In genomic region chr2:134545116-134545515, GRCm38 (mm10) we compare ENCODE assay signal across 29 mouse cellular contexts. TPM values are rescaled to one million over a fixed set of nuclear protein-coding genes. Genes with fewer than 3 reads are reported as not detected.
DNase-seq lines count a peak whose midpoint lies in the region; ATAC-seq and TF ChIP-seq lines count a peak whose summit lies in the region.
"Had no signal": no experiment of that assay in that cellular context is flagged by ENCODE, and none has a peak within 500 bp of the region (broad histone marks: within the 10 kb centered on the region; RNA-seq: fewer than 3 reads in every experiment).

No protein-coding gene starts in this region.

- no peaks in the 10 kb centered on the region for H3K79me2 ChIP-seq in myocyte (ENCODE audit: control insufficient read depth, insufficient read depth)

- no peak overlapping the region for H3K4me3 ChIP-seq in myocyte
- H3K4me3 ChIP-seq: forebrain, embryonic 12.5 days; heart, embryonic 10.5 days; hindbrain, embryonic 12.5 days; intestine, embryonic 15.5 days; midbrain, embryonic 10.5 days; midbrain, embryonic 15.5 days; stomach, embryonic 15.5 days had no signal

- no peak for DNase-seq in frontal cortex, postnatal 14 days (ENCODE audit: low spot score in 2 of 2)
- DNase-seq in 416B (ENCODE audit: low read depth): peak; percentile 87
- peak; percentile 47 for DNase-seq in brain, adult 2 months (ENCODE audit: low read depth, low spot score)
- no peak for DNase-seq in kidney, postnatal 10 days
- DNase-seq in spleen, postnatal 36 days (ENCODE audit: low spot score in 2 of 2): no peak
- DNase-seq: cerebellum, adult 11-12 months; cerebellum, postnatal 10 days; forebrain, postnatal 0 days; gastrocnemius, postnatal 14 days; heart, adult 11 months; heart, postnatal 36 days; kidney, adult 2 months; kidney, postnatal 4 days; lung, embryonic 14.5 days; lung, postnatal 14 days had no signal

- no peaks in the 10 kb centered on the region for H3K27me3 ChIP-seq in myocyte (ENCODE audit: control insufficient read depth, insufficient read depth, insufficient read length)
- H3K27me3 ChIP-seq: forebrain, embryonic 12.5 days; hindbrain, embryonic 12.5 days; intestine, embryonic 15.5 days; midbrain, embryonic 15.5 days; stomach, embryonic 15.5 days had no signal

- peak overlapping the region; percentile 70 for H3K4me2 ChIP-seq in myocyte (ENCODE audit: low read depth)
- H3K4me2 ChIP-seq: forebrain, embryonic 12.5 days; hindbrain, embryonic 12.5 days; intestine, embryonic 15.5 days; lung, embryonic 14.5 days; midbrain, embryonic 15.5 days; stomach, embryonic 15.5 days had no signal

- H3ac ChIP-seq in myocyte (ENCODE audit: control insufficient read depth, insufficient read length): no peak overlapping the region

- no peaks in the 10 kb centered on the region for H3K36me3 ChIP-seq in myocyte (ENCODE audit: control insufficient read depth, insufficient read depth)
- H3K36me3 ChIP-seq: forebrain, embryonic 12.5 days; heart, embryonic 10.5 days; hindbrain, embryonic 12.5 days; intestine, embryonic 15.5 days; midbrain, embryonic 10.5 days; midbrain, embryonic 15.5 days; stomach, embryonic 15.5 days had no signal

- TF ChIP-seq POLR2A in myocyte (IDR thresholded peaks at IDR 0.05; ENCODE audit: insufficient read length, low read depth): no peak

- ATAC-seq in frontal cortex, adult (ENCODE audit: low TSS enrichment): peak; percentile 82
- ATAC-seq: forebrain, postnatal 0 days; hindbrain, postnatal 0 days; intestine, embryonic 15.5 days; midbrain, embryonic 15.5 days had no signal

TF ChIP-seq in myocyte, 11 proteins besides CTCF, POLR2A, EP300 and RAD21:
- TF ChIP-seq E2F4 (IDR thresholded peaks at IDR 0.05; ENCODE audit: insufficient read depth) (no peak), TCF3 (IDR thresholded peaks at IDR 0.05; ENCODE audit: insufficient read length, low read depth) (no peak), TCF12 (IDR thresholded peaks at IDR 0.05; ENCODE audit: insufficient read depth, poor library complexity, severe bottlenecking) (no peak), USF1 (IDR thresholded peaks at IDR 0.05; ENCODE audit: low read depth) (no peak), MAX (IDR thresholded peaks at IDR 0.05; ENCODE audit: low read depth) (no peak), CEBPB (IDR thresholded peaks at IDR 0.05; ENCODE audit: insufficient read depth, poor library complexity, severe bottlenecking) (no peak)

RNA-seq across cellular contexts. Expression of gene Hao1, which starts 9.1 kb away (rescaled TPM):
- 0.13 TPM for polyA plus RNA-seq in myocyte (2012; fragmentation: generic; extraction: Trizol)
- polyA plus RNA-seq: embryonic facial prominence, embryonic 14.5 days; forebrain, embryonic 12.5 days; heart, embryonic 10.5 days; heart, embryonic 16.5 days; hindbrain, embryonic 12.5 days; intestine, embryonic 15.5 days; kidney, adult 2 months; lung, embryonic 14.5 days; midbrain, embryonic 10.5 days; neural tube, embryonic 11.5 days; small intestine, adult 2 months had no signal

Comparison
In these comparisons a context has a peak if more than half of its experiments do, and no peak if none do; other contexts are left out.
1. DNase-seq: peak in 416B (single experiment) and brain, adult 2 months (single experiment); none in frontal cortex, postnatal 14 days (0 of 2), kidney, postnatal 10 days (single experiment) and spleen, postnatal 36 days (0 of 2).